Mouse (Mus musculus): ENCODE measurements around the gene Il20ra.

Il20ra gene

DNA sequence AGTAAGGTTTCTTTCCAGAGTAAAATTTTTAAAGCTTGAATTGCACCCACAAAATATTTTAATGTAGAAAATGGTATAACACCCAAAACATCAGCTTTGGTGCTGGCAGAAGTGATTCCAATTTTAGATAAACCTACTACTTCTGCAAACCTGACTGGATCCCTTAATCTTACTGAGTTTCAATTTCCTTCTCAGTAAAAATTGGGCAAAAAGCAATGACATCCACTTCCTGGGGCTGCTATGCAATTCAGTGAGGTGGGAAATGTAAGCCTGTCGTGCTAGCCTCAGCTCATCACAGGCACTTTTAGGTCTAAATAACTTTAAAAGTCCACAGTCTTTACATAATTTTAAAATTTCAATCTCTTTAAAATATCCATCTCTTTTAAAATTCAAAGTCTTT, 33.8 kb downstream of the Il20ra start:
- in situ Hi-C loops (cut with MseI, MboI), result no loop called here

DNA sequence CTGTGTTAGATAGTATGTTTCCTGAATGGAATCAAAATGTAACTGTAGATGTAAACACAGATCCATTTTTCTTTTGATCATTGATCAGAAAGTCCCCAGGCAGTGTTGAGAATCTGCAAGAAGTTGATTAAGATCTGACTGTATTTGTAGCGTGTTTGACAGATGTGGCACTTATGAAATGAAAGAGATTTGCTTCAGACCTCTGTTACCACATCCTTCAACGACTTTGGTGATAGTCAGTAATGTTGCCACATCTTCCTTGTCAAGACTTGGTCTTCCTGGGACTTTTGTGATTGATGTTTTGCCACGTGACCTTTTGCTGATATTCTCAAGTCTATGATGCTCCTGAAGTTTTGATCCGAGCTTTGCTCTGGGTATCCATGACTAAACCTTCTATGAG, 35.3 kb downstream of the Il20ra start:
- in situ Hi-C loops (cut with MseI, MboI), result no loop called here

DNA sequence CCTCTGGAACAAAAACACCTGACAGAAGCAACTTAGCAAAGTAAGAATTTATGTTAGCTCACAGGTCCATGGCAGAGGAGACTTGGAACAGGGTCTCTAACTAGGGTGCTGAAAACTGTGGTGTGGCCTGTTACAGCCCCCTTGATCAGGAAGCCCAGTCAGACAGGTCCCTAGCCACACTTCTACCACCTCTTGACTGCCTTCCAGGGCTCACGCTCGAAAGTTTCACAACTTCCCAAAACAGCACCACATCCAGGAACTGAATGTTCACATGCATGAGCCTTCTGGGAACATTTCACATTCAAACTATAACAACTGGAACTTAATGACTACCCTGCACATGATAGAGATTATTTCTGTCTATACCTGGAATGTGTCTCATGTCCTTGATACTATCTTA, 53.1 kb downstream of the Il20ra start:
- in situ Hi-C loops (cut with MseI, MboI), result no loop called here

DNA sequence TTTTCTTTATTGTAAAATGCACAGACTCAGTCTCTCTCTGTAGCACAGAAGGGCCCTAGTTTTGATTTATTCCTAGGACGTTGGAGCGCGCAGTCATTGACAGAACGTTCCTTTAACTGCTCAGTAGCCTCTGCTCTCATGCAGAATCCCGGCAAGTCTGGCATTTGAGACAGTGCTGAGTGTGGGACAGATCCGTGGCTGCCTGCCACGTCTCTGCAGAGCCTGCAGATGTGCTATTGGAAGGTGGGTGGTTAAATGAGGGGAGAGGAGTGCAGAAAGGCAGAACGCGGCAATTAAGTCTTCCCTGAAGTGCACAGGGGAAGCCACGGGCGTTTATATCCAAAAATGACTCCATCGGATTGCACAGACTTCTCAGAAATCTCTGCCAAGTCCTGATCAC, 66.7 kb downstream of the Il20ra start:
- in situ Hi-C loops (cut with MseI, MboI), result no loop called here

DNA sequence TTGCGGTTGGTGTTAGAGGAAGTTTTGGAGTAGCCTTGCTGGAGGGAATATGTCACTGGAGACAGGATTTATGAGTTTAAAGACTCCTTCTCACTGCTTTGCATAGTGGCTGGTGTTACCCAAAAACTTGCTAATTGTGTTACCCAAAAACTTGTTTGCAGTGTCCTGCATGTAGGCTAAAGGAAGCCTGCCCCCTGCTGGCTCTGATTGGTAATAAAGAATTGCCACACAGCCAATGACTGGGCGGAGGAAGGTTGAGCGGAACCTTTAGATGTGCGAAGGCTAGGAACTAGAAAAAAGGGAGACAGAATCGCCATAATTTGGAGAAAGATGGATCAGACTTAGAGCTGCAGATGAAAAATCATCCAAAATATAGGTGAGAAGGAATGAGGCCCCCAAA, 69.0 kb downstream of the Il20ra start:
- in situ Hi-C loops (cut with MseI, MboI), result no loop called here

DNA sequence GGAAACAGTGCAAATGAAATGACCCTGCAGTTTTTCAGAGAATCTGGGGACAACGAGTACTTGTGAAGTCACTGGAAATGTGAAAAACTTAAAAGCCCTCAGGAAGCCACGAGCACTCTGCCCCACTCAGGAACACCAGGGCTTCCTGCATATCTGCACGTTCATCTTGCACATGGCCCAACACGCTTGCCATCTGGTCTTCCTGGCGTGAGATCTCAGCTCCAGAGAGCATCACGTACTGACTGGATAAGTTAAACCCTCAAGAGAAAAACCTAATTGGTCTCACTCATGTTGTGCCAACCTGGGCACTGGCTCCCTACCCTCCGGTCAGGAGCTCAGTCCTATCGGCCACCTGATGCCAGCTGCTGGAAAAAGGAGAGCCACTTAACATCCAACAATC, 82.6 kb downstream of the Il20ra start:
- in situ Hi-C loops (cut with MseI, MboI), result no loop called here

DNA sequence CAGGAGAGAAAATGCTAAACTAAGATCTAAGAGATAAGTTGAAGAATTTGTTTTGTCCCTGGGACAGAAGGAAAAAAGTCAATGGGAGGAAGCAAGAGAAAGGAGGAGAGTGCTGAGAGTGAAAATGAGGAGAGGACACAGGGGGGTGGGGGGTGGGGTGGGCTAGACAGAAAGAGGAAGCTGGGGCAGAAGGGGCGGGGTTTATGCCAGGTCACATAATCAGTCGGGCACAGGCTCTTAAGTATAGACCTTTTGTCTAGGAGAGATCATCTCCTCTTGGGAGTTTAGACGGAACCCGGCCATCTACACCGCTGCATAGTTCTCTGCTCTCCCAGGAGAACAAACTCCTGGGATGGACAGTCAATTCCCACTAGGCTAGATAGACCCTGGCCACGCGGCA, 90.6 kb downstream of the Il20ra start:
- in situ Hi-C loops (cut with MseI, MboI), result no loop called here

DNA sequence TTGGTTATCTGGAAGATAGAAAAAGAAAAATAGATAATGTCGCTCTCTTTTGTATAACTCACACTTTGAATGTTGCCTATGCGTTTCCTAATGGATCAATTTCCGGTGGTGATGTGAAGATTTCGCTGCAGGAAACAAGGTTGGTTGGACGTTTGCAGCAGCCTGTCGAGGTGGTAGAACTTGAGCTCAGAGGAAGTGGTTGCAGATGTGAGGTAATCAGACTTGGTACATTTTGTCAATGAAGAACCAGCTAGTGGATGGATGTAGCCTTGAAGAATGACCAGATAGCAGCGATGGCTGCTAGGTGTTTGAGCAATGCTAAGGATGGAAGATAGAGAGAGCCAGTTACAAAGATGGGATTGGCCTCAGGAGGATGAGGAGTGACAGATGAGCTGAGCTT, 92.4 kb downstream of the Il20ra start:
- in situ Hi-C loops (cut with MseI, MboI), result no loop called here
